Mouse (Mus musculus): ENCODE measurements around the gene Snx9. TPM values are rescaled to one million over a fixed set of nuclear protein-coding genes. Genes with fewer than 3 reads are reported as not detected.

Snx9 gene
- total RNA-seq, 1 experiment: 8.8 TPM

DNA sequence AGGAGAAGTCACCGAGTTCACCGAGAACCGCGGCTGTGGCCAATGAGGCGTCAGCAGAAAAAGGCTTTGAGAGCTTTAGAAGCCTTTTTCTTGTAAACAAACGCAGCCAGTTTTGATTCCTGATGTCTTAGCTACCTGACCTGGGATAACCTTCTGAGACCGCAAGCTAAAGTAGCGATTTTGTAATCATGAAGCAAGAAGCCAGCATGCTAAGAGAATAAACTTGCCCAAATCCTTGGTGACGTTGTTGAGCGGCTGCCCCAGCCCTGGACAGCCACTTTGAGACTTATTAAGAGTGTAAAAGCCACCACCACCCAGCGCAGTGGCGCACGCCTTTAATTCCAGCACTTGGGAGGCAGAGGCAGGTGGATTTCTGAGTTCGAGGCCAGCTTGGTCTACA is 95.1 kb downstream of the Snx9 start:
- no peak overlapping the region for H3K27ac ChIP-seq (ENCODE audit: insufficient read depth, low read depth, low read length, poor library complexity, severe bottlenecking)
- H3K4me3 ChIP-seq (ENCODE audit: insufficient read depth in 1 of 2, low read depth in 1 of 2, low read length in 2 of 2, poor library complexity in 1 of 2, severe bottlenecking in 1 of 2): no peak overlapping the region
- no peaks in the 10 kb centered on the region for H3K9me3 ChIP-seq (ENCODE audit: control insufficient read depth, insufficient read depth, low read depth, low read length)
- in situ Hi-C loops (cut with MboI; ENCODE audit: low sequenced_read_pairs in 2 of 2, unreplicated experiment in 2 of 2): no loop called here
- TF ChIP-seq HCFC1 (IDR thresholded peaks at IDR 0.05; ENCODE audit: borderline replicate concordance, insufficient read depth, low read length) (no peak), ZC3H11A (IDR thresholded peaks at IDR 0.05; ENCODE audit: borderline replicate concordance, low read depth, low read length) (no peak), MAFK (IDR thresholded peaks at IDR 0.05; ENCODE audit: insufficient read depth, low read depth, low read length) (no peak), ZNF384 (IDR thresholded peaks at IDR 0.05; ENCODE audit: low read depth, low read length) (no peak), CHD2 (IDR thresholded peaks at IDR 0.05; ENCODE audit: low read depth, low read length) (no peak)
- no peak overlapping the region for H3K9ac ChIP-seq (ENCODE audit: insufficient read depth, low read depth, low read length, poor library complexity, severe bottlenecking)
- peaks cover 0 to 7% of the 10 kb centered on the region in 2 experiments; a peak in 1 of 4 replicates for H3K4me1 ChIP-seq (ENCODE audit: control insufficient read depth in 2 of 2, insufficient read depth in 2 of 2, low read length in 2 of 2, poor library complexity in 1 of 2)
- no peaks in the 10 kb centered on the region for H3K36me3 ChIP-seq (ENCODE audit: control insufficient read depth, insufficient read depth, low read length, poor library complexity, severe bottlenecking)
- DNase-seq (ENCODE audit: low read depth, low spot score): no peak

DNA sequence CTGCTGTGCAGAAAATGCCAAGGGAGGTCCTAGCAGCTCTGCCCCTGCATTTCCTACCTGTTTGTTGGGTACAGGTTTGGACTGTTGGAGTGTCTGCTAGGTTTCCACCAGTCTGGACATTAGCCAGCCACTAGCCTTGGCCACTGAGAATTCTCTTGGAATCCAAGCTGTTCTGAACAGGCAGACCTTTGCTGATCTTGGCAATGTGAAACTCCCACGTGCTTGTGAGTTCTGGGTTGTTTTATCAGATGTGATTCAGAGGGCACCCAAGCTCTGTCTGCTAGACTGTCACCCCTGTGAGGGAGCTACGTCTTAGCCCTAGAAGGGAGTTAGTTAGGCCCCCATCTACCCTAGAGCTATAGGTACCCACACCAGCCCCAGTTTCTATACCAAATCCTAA is 96.3 kb downstream of the Snx9 start:
- H3K36me3 ChIP-seq (ENCODE audit: control insufficient read depth, insufficient read depth, low read length, poor library complexity, severe bottlenecking): no peaks in the 10 kb centered on the region
- H3K4me3 ChIP-seq (ENCODE audit: insufficient read depth in 1 of 2, low read depth in 1 of 2, low read length in 2 of 2, poor library complexity in 1 of 2, severe bottlenecking in 1 of 2): no peak overlapping the region
- no peak overlapping the region for H3K27ac ChIP-seq (ENCODE audit: insufficient read depth, low read depth, low read length, poor library complexity, severe bottlenecking)
- no peak overlapping the region for H3K9ac ChIP-seq (ENCODE audit: insufficient read depth, low read depth, low read length, poor library complexity, severe bottlenecking)
- in situ Hi-C loops (cut with MboI; ENCODE audit: low sequenced_read_pairs in 2 of 2, unreplicated experiment in 2 of 2): no loop called here
- H3K9me3 ChIP-seq (ENCODE audit: control insufficient read depth, insufficient read depth, low read depth, low read length): no peaks in the 10 kb centered on the region
- no peak for DNase-seq (ENCODE audit: low read depth, low spot score)
- peaks cover 0 to 7% of the 10 kb centered on the region in 2 experiments; a peak in 1 of 4 replicates for H3K4me1 ChIP-seq (ENCODE audit: control insufficient read depth in 2 of 2, insufficient read depth in 2 of 2, low read length in 2 of 2, poor library complexity in 1 of 2)
- TF ChIP-seq HCFC1 (IDR thresholded peaks at IDR 0.05; ENCODE audit: borderline replicate concordance, insufficient read depth, low read length) (no peak), MAFK (IDR thresholded peaks at IDR 0.05; ENCODE audit: insufficient read depth, low read depth, low read length) (no peak), ZNF384 (IDR thresholded peaks at IDR 0.05; ENCODE audit: low read depth, low read length) (no peak), ZC3H11A (IDR thresholded peaks at IDR 0.05; ENCODE audit: borderline replicate concordance, low read depth, low read length) (no peak), CHD2 (IDR thresholded peaks at IDR 0.05; ENCODE audit: low read depth, low read length) (no peak)

DNA sequence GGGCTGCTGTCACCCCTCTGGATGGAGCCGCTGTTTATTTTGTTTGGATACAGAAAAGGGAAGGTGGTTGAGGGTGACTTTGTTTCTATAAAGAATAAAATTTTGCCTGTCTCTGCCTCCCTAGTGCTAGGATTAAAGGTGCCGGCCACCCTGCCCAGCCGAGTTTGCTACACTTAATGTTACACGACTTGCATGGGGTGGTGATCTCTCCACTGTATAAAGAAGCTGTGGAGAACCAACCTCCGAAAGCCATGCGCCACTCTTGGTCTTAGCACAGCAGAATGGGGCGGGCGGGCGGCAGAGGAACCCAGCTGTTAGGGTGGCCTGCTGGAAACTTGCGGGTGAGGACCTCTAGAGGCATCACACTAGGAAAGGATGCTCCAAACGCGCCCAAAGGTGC is 98.7 kb downstream of the Snx9 start:
- no peak overlapping the region for H3K27ac ChIP-seq (ENCODE audit: insufficient read depth, low read depth, low read length, poor library complexity, severe bottlenecking)
- TF ChIP-seq CHD2 (IDR thresholded peaks at IDR 0.05; ENCODE audit: low read depth, low read length): no peak
- no peak for TF ChIP-seq HCFC1 (IDR thresholded peaks at IDR 0.05; ENCODE audit: borderline replicate concordance, insufficient read depth, low read length)
- TF ChIP-seq MAFK (IDR thresholded peaks at IDR 0.05; ENCODE audit: insufficient read depth, low read depth, low read length): no peak
- no peak for TF ChIP-seq ZNF384 (IDR thresholded peaks at IDR 0.05; ENCODE audit: low read depth, low read length)
- no peak for TF ChIP-seq ZC3H11A (IDR thresholded peaks at IDR 0.05; ENCODE audit: borderline replicate concordance, low read depth, low read length)
- H3K9ac ChIP-seq (ENCODE audit: insufficient read depth, low read depth, low read length, poor library complexity, severe bottlenecking): no peak overlapping the region
- no peaks in the 10 kb centered on the region for H3K9me3 ChIP-seq (ENCODE audit: control insufficient read depth, insufficient read depth, low read depth, low read length)
- no peak for DNase-seq (ENCODE audit: low read depth, low spot score)
- in situ Hi-C loops (cut with MboI; ENCODE audit: low sequenced_read_pairs in 2 of 2, unreplicated experiment in 2 of 2): no loop called here
- H3K36me3 ChIP-seq (ENCODE audit: control insufficient read depth, insufficient read depth, low read length, poor library complexity, severe bottlenecking): no peaks in the 10 kb centered on the region
- peaks cover 0 to 7% of the 10 kb centered on the region in 2 experiments; a peak in 1 of 4 replicates for H3K4me1 ChIP-seq (ENCODE audit: control insufficient read depth in 2 of 2, insufficient read depth in 2 of 2, low read length in 2 of 2, poor library complexity in 1 of 2)
- no peak overlapping the region for H3K4me3 ChIP-seq (ENCODE audit: insufficient read depth in 1 of 2, low read depth in 1 of 2, low read length in 2 of 2, poor library complexity in 1 of 2, severe bottlenecking in 1 of 2)

GRCm38 (mm10) chr17:5940792-5941191 is 99.7 kb downstream of the Snx9 start:
- Histone ChIP-seq H3K36me3 (ENCODE audit: control insufficient read depth, insufficient read depth, low read length, poor library complexity, severe bottlenecking) (no peaks in the 10 kb centered on the region), H3K9ac (ENCODE audit: insufficient read depth, low read depth, low read length, poor library complexity, severe bottlenecking) (no peak overlapping the region), H3K27ac (ENCODE audit: insufficient read depth, low read depth, low read length, poor library complexity, severe bottlenecking) (no peak overlapping the region), H3K9me3 (ENCODE audit: control insufficient read depth, insufficient read depth, low read depth, low read length) (no peaks in the 10 kb centered on the region), H3K4me3 (ENCODE audit: insufficient read depth in 1 of 2, low read depth in 1 of 2, low read length in 2 of 2, poor library complexity in 1 of 2, severe bottlenecking in 1 of 2) (peak overlapping the region; percentile 50 to 92; a peak in 3 of 4 replicates), H3K4me1 (ENCODE audit: control insufficient read depth in 2 of 2, insufficient read depth in 2 of 2, low read length in 2 of 2, poor library complexity in 1 of 2) (peaks cover 0 to 7% of the 10 kb centered on the region in 2 experiments; a peak in 1 of 4 replicates)
- peak; percentile 63 for DNase-seq (ENCODE audit: low read depth, low spot score)
- TF ChIP-seq CHD2 (IDR thresholded peaks at IDR 0.05; ENCODE audit: low read depth, low read length): no peak
- no peak for TF ChIP-seq HCFC1 (IDR thresholded peaks at IDR 0.05; ENCODE audit: borderline replicate concordance, insufficient read depth, low read length)
- no peak for TF ChIP-seq MAFK (IDR thresholded peaks at IDR 0.05; ENCODE audit: insufficient read depth, low read depth, low read length)
- TF ChIP-seq ZNF384 (IDR thresholded peaks at IDR 0.05; ENCODE audit: low read depth, low read length): no peak
- no peak for TF ChIP-seq ZC3H11A (IDR thresholded peaks at IDR 0.05; ENCODE audit: borderline replicate concordance, low read depth, low read length)
- in situ Hi-C loops (cut with MboI; ENCODE audit: low sequenced_read_pairs in 2 of 2, unreplicated experiment in 2 of 2): no loop called here

Data from ES-E14 (cell line).